Mouse (Mus musculus) thymus, adult 2 months (tissue): ENCODE data around the gene Isyna1.

Experiments used
- CTCF ChIP-seq: fragments of 200-500 bp; IDR thresholded peaks from 2 replicates; pipeline ENCODE4 v1.5.1; 2012; ENCODE audit warnings: mild to moderate bottlenecking, control low read depth, low read length, moderate library complexity, borderline replicate concordance; ENCODE audit not compliant: control insufficient read depth, poor library complexity, insufficient read depth; ENCODE audit errors: extremely low read depth
- POLR2A ChIP-seq: fragments of 200-500 bp; IDR thresholded peaks from 2 replicates; pipeline ENCODE4 v1.6.1; 2012; ENCODE audit warnings: mild to moderate bottlenecking, low read length, control low read depth, moderate library complexity; ENCODE audit not compliant: control insufficient read depth, poor library complexity, insufficient read depth; ENCODE audit errors: extremely low read depth

DNA sequence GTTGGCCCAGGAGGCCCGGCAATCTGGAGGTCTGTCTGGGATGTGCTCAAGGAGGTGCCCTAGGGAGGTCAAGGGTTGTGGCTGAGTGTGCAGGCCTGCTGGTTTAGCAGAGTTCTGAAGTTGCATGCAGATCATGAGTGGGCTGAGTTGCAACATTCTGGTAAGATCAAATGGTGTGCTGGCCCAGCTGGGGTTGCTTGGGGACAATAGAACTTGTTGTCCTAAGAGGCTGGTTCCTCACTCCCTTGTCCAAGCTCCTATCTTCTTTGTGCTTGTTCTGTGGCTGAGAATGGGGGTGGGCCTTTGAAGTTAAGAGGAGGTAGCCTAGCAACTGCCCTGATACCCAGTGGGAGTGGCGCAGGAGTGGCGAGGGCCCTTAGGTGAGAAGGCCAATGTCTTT lies 31.4 kb upstream of the Isyna1 start:
- TF ChIP-seq CTCF: no peak
- no peak for TF ChIP-seq POLR2A
